Mouse (Mus musculus): ENCODE measurements around the gene Mfsd4b1.

Gene Mfsd4b1

GRCm38 (mm10) chr10:39958266-39958665 lies 66.8 kb downstream of the Mfsd4b1 start:
- DNase-seq = no peak

- no peak for DNase-seq
Measured at GRCm38 (mm10) chr10:39956340-39956878, 68.7 kb downstream of the Mfsd4b1 start.

GRCm38 (mm10) chr10:39955163-39955562 lies 69.9 kb downstream of the Mfsd4b1 start:
- DNase-seq = no peak
